Mouse (Mus musculus): ENCODE measurements around the gene Cnot10. TPM values are rescaled to one million over a fixed set of nuclear protein-coding genes. Genes with fewer than 3 reads are reported as not detected.

Gene Cnot10
- total and polyA plus RNA-seq, 3 experiments = 42.4 to 143 (median 46.9) TPM

DNA sequence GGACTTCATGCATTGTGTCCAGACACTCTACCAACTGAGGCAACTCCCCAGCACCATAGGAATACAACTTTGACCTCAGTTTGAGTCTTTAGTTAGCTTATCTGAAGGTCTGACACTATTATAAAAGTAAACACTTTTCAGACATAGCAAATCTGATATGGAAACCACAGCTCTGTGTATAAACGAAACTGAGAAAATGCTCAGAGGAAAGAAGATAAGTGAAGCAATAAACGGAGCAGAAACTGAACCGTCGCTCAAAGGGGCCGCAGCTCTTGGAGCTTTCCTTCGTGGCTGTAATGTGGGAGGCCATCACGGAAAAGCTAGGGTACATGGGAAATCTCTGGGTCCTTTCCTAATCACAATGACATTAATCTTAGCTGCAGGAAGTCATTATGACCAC lies 46.3 kb upstream of the Cnot10 start (continued):
- TF ChIP-seq TAL1 (IDR thresholded peaks at IDR 0.05; ENCODE audit: low read length) = no peak
- no peak for TF ChIP-seq POLR2A (IDR thresholded peaks at IDR 0.05; ENCODE audit: control insufficient read depth in 1 of 2, insufficient read depth in 1 of 2, low read depth in 1 of 2, low read length in 2 of 2, poor library complexity in 1 of 2)
- TF ChIP-seq POLR2AphosphoS2 (IDR thresholded peaks at IDR 0.05; ENCODE audit: low read length) = no peak
- peak; percentile 91 for TF ChIP-seq SIN3A (IDR thresholded peaks at IDR 0.05; ENCODE audit: low read length)
- TF ChIP-seq CHD2 (IDR thresholded peaks at IDR 0.05; ENCODE audit: low read length) = no peak

DNA sequence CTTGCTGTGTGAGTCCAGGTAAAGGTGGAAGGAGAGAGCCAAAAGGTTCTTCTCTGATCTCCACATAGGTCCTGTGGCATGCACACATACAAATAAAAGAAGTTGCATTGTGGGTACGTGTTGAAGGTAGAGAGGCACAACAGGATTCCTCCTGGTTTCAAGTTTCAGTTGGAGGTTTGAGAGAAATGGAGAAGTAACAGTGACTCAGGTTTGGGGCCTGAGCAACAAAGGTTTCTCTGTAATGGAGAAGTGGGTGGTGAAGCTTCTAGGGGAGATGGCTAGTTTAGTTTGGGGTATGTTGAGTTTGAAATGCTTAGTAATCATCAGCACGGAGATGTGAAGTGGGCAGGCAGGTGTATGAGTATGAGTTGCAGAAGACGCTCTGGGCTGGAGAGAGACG lies 42.2 kb upstream of the Cnot10 start:
- TF ChIP-seq EP300 (IDR thresholded peaks at IDR 0.05; ENCODE audit: low read depth in 1 of 2, low read length in 2 of 2) (peak; percentile 23 to 66; a peak in 2 of 4 replicates), TBP (IDR thresholded peaks at IDR 0.05; ENCODE audit: low read depth, low read length) (0 out of 2 replicates have a peak, but pooled peaks have one; percentile 27), JUND (IDR thresholded peaks at IDR 0.05; ENCODE audit: low read depth, low read length) (no peak), SMC3 (IDR thresholded peaks at IDR 0.05; ENCODE audit: low read depth, low read length) (no peak), ZKSCAN1 (IDR thresholded peaks at IDR 0.05; ENCODE audit: low read depth, low read length) (no peak), NRF1 (IDR thresholded peaks at IDR 0.05; ENCODE audit: insufficient read depth, low read depth, low read length, poor library complexity, severe bottlenecking) (no peak), ETS1 (IDR thresholded peaks at IDR 0.05; ENCODE audit: low read depth, low read length) (0 out of 2 replicates have a peak, but pooled peaks have one; percentile 12), HCFC1 (IDR thresholded peaks at IDR 0.05; ENCODE audit: low read depth, low read length) (0 out of 2 replicates have a peak, but pooled peaks have one; percentile 15), MAX (IDR thresholded peaks at IDR 0.05; ENCODE audit: low read length) (peak; percentile 35; the same call in 1 of the 2 replicates), ZMIZ1 (IDR thresholded peaks at IDR 0.05; ENCODE audit: low read depth, low read length) (no peak), GATA1 (IDR thresholded peaks at IDR 0.05; ENCODE audit: low read depth, low read length) (no peak)
- Histone ChIP-seq H3K4me3 (ENCODE audit: control insufficient read depth in 1 of 2, insufficient read depth in 1 of 2, low read depth in 2 of 2, low read length in 2 of 2) (no peak overlapping the region), H3K79me2 (ENCODE audit: control insufficient read depth, insufficient read depth, low read length, poor library complexity) (no peaks in the 10 kb centered on the region), H3K27me3 (ENCODE audit: control insufficient read depth in 1 of 2, insufficient read depth in 2 of 2, low read length in 2 of 2) (no peaks in the 10 kb centered on the region; a peak in 1 of 4 replicates), H3K27ac (ENCODE audit: control insufficient read depth, low read depth, low read length) (peak overlapping the region; percentile 40), H3K4me1 (ENCODE audit: control insufficient read depth in 1 of 2, insufficient read depth in 2 of 2, low read length in 2 of 2) (peaks cover 7 to 18% of the 10 kb centered on the region in 2 experiments), H3K9me3 (replicated peaks; ENCODE audit: insufficient read depth, low read length) (no peaks in the 10 kb centered on the region), H3K9ac (ENCODE audit: control insufficient read depth, low read depth, low read length, poor library complexity, severe bottlenecking) (no peak overlapping the region), H3K36me3 (ENCODE audit: control insufficient read depth in 1 of 2, insufficient read depth in 2 of 2, low read length in 2 of 2) (peaks cover 0 to 16% of the 10 kb centered on the region in 2 experiments; a peak in 2 of 4 replicates)
- DNase-seq (ENCODE audit: low read depth, low spot score) = peak; percentile 86

DNA sequence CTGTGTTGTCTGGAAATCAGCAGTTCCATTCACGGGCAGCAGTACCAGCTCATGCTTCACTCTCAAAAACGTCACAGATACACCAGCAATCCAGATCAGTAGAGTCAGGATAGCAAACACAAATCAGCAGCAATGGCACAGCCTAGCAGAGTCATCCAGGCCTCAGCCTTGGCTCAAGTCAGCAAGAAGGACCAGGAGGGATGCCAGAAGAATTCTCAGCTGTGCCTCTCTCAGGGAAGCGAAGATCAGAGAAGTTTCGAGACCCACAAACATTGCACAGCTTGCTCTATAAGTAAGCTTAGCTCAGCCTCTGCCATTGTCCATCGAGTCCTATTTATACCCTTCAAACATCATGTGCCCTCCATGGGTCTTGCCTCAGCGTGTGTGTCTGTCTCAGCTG lies 40.5 kb upstream of the Cnot10 start:
- H3K4me1 ChIP-seq (ENCODE audit: control insufficient read depth in 1 of 2, insufficient read depth in 2 of 2, low read length in 2 of 2) = peaks cover 2 to 8% of the 10 kb centered on the region in 2 experiments
- no peak overlapping the region for H3K27ac ChIP-seq (ENCODE audit: control insufficient read depth, low read depth, low read length)
- H3K4me3 ChIP-seq (ENCODE audit: control insufficient read depth in 1 of 2, insufficient read depth in 1 of 2, low read depth in 2 of 2, low read length in 2 of 2) = no peak overlapping the region
- H3K27me3 ChIP-seq (ENCODE audit: control insufficient read depth in 1 of 2, insufficient read depth in 2 of 2, low read length in 2 of 2) = no peaks in the 10 kb centered on the region; a peak in 1 of 4 replicates
- DNase-seq (ENCODE audit: low read depth, low spot score) = no peak
- TF ChIP-seq ELF1 (IDR thresholded peaks at IDR 0.05; ENCODE audit: low read depth, low read length) (no peak), CHD1 (IDR thresholded peaks at IDR 0.05; ENCODE audit: low read depth, low read length) (no peak), CHD2 (IDR thresholded peaks at IDR 0.05; ENCODE audit: low read length) (no peak), NELFE (IDR thresholded peaks at IDR 0.05; ENCODE audit: low read depth, low read length) (no peak), USF2 (IDR thresholded peaks at IDR 0.05; ENCODE audit: borderline replicate concordance in 1 of 2, insufficient read depth in 1 of 2, low read depth in 1 of 2, low read length in 2 of 2) (no peak), KAT2A (conservative IDR thresholded peaks at IDR 0.05; ENCODE audit: low read depth, low read length) (no peak)
- H3K36me3 ChIP-seq (ENCODE audit: control insufficient read depth in 1 of 2, insufficient read depth in 2 of 2, low read length in 2 of 2) = peaks cover 0 to 7% of the 10 kb centered on the region in 2 experiments; a peak in 2 of 4 replicates
- no peak overlapping the region for H3K9ac ChIP-seq (ENCODE audit: control insufficient read depth, low read depth, low read length, poor library complexity, severe bottlenecking)
- H3K79me2 ChIP-seq (ENCODE audit: control insufficient read depth, insufficient read depth, low read length, poor library complexity) = no peaks in the 10 kb centered on the region
- H3K9me3 ChIP-seq (replicated peaks; ENCODE audit: insufficient read depth, low read length) = no peaks in the 10 kb centered on the region
